Mouse (Mus musculus) liver, adult 2 months (tissue): ENCODE data around the gene Galnt4.

Source experiments
- CTCF ChIP-seq: fragments of 200-500 bp; IDR thresholded peaks from 2 replicates; pipeline ENCODE4 v1.5.1; 2011; ENCODE audit warnings: low read depth, low read length, control low read depth
- POLR2A ChIP-seq: fragments of 200-500 bp; IDR thresholded peaks from 2 replicates; pipeline ENCODE4 v1.6.1; 2011; ENCODE audit warnings: low read length, control low read depth; ENCODE audit not compliant: insufficient read depth; ENCODE audit errors: extremely low read depth

- no peak for TF ChIP-seq POLR2A
- TF ChIP-seq CTCF, result no peak
Observed at GRCm38 (mm10) chr10:99113533-99113932, 5.6 kb downstream of the Galnt4 start.
